Mouse (Mus musculus) T-helper 17 cell (primary cell): ENCODE results near the gene Bri3bp.
"Not testable (repeated sequence)": the region's sequence is repeated elsewhere in the genome, so short reads cannot be mapped to it uniquely, and the experiment has no call there.

ENCODE experiments used
- in situ Hi-C, 2 experiments: fragments of 300-600 bp; cut with MboI, MseI; formaldehyde crosslinking; loops; 1 replicate in 1 of 2; 2 replicates in 1 of 2; pipeline ENCODE4 v1.15.1; 2025; ENCODE audit warnings: high pct_unique_total_duplicates in 2 of 2

The Bri3bp gene

GRCm38 (mm10) chr5:125441234-125442114 is at the start of gene Bri3bp:
Gene Bri3bp, plus strand, starts transcription at chr5:125441568.
- in situ Hi-C loops = loop anchor here in 1 of 2 experiments (5.0 kb wide), 1 partner anchor 34 kb away; no protein-coding TSS in a partner anchor

DNA sequence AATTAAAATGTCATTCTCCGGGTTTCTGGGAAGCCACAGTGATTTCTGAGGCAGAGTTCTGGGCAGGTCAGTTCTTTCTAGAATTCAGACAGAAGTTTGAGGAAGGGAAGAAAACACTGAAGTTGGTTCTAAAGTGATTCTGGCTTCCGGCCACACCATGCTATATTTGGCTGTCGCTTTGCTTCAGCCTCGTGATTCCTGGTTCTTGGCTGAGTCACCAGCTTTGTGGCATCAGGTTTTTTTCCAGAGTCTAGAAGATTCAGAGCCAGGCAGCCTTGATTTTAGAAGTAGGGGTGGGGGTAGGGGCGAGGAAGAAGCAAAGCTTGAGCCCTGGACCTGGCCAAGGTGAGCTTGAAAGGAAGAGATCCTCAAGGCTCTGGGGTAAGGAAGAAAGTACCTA is 49.8 kb upstream of the Bri3bp start:
- in situ Hi-C loops = no loop called here

- in situ Hi-C loops = not testable (repeated sequence)
Observed at GRCm38 (mm10) chr5:125392176-125392575, 49.2 kb upstream of the Bri3bp start.

GRCm38 (mm10) chr5:125392618-125392976 is 48.8 kb upstream of the Bri3bp start:
- in situ Hi-C loops = no loop called here

- in situ Hi-C loops = no loop called here
Observed at GRCm38 (mm10) chr5:125392977-125393621, 48.3 kb upstream of the Bri3bp start.

DNA sequence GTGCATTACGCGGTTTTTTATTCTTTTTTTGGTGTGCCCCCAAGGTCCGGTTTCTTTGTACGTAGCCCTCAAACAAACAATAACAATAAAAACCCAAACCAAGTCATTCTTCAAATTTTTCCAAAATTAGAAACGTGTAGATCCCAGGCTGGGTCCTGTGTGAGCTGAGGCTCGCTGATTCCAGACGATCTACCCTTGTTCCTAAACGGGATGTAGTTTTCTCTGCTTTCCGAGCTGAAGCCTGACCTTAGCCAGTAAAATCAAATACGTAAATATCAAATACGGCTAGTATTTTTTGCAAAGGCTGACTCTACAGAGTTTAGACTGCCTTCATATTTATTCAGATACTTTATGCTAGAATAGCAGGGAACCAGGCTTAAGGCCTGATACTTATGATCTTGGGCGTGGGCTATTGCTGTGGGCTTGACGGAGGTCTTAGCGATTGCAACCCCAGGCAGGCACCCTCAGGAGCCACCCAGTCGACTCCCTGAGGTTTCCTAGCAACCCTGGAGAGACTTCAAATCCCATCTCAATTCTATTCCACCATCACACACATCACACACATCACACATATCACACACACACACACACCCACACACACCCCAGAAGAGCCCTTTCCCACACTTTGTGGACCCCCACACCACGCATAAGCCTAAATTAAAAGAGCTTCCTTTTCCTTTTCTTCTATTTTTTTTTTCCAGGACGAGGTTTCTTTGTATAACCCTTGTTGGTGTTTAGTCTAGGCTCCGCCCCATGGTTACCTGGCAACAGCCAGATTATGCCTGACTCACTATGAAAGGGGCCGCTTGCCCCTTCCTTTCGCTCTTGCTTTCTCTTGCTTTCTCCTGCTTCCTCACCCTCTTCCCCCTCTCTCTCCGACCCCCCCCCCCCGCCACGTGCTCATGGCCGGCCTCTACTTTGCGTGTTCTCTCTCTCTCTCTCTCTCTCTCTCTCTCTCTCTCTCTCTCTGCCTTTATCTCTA is 47.5 kb upstream of the Bri3bp start:
- in situ Hi-C loops = no loop called here

DNA sequence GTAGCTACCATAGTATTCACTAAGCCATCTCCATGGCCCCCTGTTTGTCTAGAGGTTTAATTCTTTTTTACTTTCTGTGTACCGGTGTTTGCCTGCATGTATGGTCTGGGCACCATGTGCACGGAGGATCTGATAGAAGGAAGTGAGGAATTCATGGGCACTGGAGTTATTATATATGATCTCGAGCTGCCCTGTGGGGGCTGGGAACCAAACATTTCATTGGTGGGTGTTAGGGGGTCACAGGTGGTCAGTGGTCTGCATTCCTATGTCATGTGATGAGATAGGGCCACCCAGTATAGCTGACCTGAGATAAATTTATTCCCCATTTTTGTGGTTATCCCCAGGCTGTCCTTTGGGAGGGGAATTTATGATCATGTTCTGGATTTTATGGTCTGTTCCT is 46.4 kb upstream of the Bri3bp start:
- in situ Hi-C loops = no loop called here

DNA sequence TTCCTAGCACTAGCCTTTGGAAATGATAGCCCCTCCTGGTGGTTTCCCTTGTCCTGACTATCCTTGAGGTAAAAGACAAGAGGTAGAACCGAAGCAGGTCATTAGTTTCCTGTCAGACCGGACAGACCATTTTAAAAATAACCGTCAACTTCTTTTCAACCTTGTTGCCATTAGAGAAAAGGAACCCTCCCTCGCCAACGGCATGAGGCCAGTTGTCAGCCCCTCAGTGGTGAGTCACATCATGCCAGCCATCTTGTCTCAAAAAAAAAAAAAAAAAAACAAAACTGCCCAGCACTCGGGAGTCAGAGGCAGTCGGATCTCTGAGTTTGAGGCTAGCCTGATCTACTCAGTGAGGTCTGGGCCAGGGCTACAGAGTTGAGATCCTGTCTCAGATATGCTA is 40.5 kb upstream of the Bri3bp start:
- in situ Hi-C loops = no loop called here

- in situ Hi-C loops = no loop called here
Observed at GRCm38 (mm10) chr5:125402476-125402875, 38.9 kb upstream of the Bri3bp start.

GRCm38 (mm10) chr5:125402991-125403390 is 38.4 kb upstream of the Bri3bp start:
- in situ Hi-C loops = no loop called here

DNA sequence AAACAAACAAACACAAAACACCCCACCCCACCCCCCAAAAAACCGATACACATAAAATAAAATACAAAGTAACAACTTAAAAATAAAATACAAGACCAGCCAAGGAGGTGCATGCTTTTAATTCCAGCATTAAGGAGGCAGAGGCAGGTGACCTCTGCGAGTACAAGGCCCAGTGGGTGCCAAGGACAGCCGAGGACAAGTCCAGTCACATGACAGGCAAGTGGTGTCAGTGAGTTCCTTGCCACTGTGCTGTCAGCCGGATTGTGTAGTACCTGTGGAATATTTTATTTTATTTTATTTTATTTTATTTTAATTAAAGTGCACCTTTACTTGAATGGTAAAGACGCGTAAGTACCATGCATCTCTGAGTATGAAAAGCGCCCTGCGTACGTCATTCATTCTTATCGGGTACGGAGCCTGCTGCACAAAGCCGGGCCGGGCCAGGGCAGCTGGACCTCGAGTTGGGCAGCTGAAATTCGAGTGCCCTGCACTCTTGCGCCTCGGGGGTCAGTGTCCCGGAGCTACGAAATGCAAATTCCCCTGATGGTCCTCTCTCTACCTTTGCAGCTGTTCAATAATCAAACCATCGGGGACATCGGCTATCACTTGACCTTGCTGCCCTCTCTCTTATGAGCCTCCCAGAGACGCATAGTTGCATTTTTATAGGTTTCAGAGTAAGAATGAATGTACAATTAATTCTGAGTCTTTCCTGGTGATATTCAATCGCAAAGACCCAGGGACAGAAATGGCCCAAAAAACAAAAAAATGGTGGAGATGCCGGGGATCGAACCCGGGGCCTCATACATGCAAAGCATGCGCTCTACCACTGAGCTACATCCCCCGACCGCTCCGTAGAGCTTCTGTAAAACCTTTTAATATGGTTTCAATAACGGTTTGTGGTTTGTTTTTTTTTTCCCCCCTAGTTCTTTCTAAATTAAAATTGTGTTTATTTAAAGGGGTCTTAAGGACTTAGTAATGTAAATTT is 37.6 kb upstream of the Bri3bp start:
- in situ Hi-C loops = no loop called here

DNA sequence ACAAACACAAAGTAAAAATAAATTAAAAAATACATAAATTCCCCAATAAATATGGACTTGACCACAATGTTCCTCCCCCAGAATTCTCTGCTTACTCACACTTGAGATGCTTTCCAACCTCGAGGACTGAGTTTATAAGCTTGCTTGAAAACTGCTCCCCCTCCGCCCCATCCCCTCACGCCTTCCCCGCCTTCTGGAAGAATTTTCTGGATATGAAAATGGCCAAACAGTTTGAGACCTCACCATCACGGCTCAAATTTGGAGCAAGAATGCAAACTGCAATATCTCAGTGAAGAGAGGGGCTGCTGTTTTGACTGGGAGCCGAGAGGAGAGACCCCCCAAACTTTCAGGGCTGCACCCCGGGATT is 36.8 kb upstream of the Bri3bp start:
- in situ Hi-C loops = no loop called here

GRCm38 (mm10) chr5:125404903-125405545 is 36.3 kb upstream of the Bri3bp start:
- in situ Hi-C loops = loop anchor here in 1 of 2 experiments (5.0 kb wide), 1 partner anchor 37 kb away; the partner anchor contains the start of gene Bri3bp

DNA sequence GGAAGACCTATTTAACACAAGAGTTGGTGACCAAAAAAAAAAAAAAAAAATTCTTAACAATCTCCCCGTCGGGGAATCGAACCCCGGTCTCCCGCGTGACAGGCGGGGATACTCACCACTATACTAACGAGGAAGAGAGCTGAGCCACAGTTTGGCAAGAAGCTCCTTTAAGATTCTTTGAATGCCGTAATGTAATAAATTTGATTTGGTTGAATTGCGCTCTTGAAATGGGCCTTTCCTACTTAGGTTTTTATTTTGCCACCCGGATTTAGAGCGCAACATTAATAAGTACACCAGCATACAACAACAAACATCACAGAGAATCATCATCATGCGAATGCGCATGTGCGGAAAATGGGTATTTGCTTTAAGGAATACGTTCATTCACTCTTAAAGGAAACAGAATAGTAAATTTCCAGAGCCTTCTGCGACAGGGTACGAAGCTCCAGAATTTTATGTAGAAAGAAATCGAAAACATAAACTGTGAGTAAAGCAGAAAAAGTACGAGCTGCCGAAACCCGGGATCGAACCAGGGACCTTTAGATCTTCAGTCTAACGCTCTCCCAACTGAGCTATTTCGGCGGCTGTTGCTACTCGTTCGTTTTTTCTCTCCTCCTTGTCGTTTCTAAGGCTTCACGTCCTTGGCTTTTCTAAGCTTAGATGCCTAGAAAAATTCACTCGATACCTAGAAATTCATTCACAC is 35.7 kb upstream of the Bri3bp start:
- in situ Hi-C loops = loop anchor here in 1 of 2 experiments (5.0 kb wide), 1 partner anchor 37 kb away; the partner anchor contains the start of gene Bri3bp

- in situ Hi-C loops = loop anchor here in 1 of 2 experiments (5.0 kb wide), 1 partner anchor 36 kb away; the partner anchor contains the start of gene Bri3bp
Observed at GRCm38 (mm10) chr5:125406322-125407016, 34.9 kb upstream of the Bri3bp start.

GRCm38 (mm10) chr5:125407020-125407830 is 34.1 kb upstream of the Bri3bp start:
- in situ Hi-C loops = loop anchor here in 1 of 2 experiments (5.0 kb wide), 1 partner anchor 35 kb away; the partner anchor contains the start of gene Bri3bp

GRCm38 (mm10) chr5:125407910-125408575 is 33.3 kb upstream of the Bri3bp start:
- in situ Hi-C loops = loop anchor here in 1 of 2 experiments (5.0 kb wide), 1 partner anchor 34 kb away; the partner anchor contains the start of gene Bri3bp
